Mouse (Mus musculus): ENCODE measurements around the gene Axin2. TPM values are rescaled to one million over a fixed set of nuclear protein-coding genes. Genes with fewer than 3 reads are reported as not detected.

Gene Axin2
- polyA plus RNA-seq, 1 experiment from 2014 or later = 0.47 TPM

DNA sequence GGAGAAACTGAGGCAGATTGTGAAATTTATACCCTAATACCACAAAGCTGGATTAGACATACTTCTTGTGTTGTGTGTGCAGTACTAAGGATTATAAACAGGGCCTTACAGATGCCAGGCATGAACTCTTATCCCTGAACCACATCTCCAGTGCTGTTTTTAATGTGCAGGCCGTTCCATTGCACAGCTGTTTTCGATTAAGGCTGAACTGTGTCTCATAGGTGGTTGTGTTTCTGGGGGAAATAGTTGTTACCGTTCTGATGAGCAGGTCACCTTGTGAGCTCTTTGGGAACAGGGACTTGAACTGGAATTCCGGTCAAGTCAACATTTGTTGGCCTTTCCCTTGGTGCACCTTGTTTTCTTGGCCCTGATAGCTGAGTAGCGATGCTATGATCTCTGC, 38.5 kb upstream of the Axin2 start:
- TF ChIP-seq CTCF (IDR thresholded peaks at IDR 0.05; ENCODE audit: low read depth) = no peak
- TF ChIP-seq EP300 (IDR thresholded peaks at IDR 0.05; ENCODE audit: low read depth) = no peak
- H3K36me3 ChIP-seq (replicated peaks; ENCODE audit: insufficient read depth, low read length) = no peaks in the 10 kb centered on the region
- ATAC-seq = no peak
- no peak overlapping the region for H3K27ac ChIP-seq (ENCODE audit: low read depth)
- H3K27me3 ChIP-seq (ENCODE audit: insufficient read depth, low read length) = no peaks in the 10 kb centered on the region
- no peak overlapping the region for H3K4me2 ChIP-seq (ENCODE audit: low read depth, low read length)
- 81% methylated on average over 5 of the region's 5 CpGs for WGBS (ENCODE audit: insufficient replicate concordance)
- peaks cover 4% of the 10 kb centered on the region; the same call in 1 of the 2 replicates for H3K4me1 ChIP-seq (ENCODE audit: insufficient read depth)
- DNase-seq = no peak
- H3K9ac ChIP-seq (replicated peaks) = no peak overlapping the region
- no peaks in the 10 kb centered on the region for H3K9me3 ChIP-seq (ENCODE audit: low read length)
- H3K4me3 ChIP-seq (ENCODE audit: low read depth, low read length) = no peak overlapping the region

GRCm38 (mm10) chr11:108885276-108885896, 34.8 kb upstream of the Axin2 start:
- Histone ChIP-seq H3K4me3 (ENCODE audit: low read depth, low read length) (no peak overlapping the region), H3K27ac (ENCODE audit: low read depth) (no peak overlapping the region), H3K27me3 (ENCODE audit: insufficient read depth, low read length) (no peaks in the 10 kb centered on the region), H3K4me2 (ENCODE audit: low read depth, low read length) (no peak overlapping the region), H3K36me3 (replicated peaks; ENCODE audit: insufficient read depth, low read length) (no peaks in the 10 kb centered on the region), H3K4me1 (ENCODE audit: insufficient read depth) (no peaks in the 10 kb centered on the region), H3K9ac (replicated peaks) (no peak overlapping the region), H3K9me3 (ENCODE audit: low read length) (no peaks in the 10 kb centered on the region)
- ATAC-seq (no peak), DNase-seq (no peak)
- 73% methylated on average over 19 of the region's 19 CpGs for WGBS (ENCODE audit: insufficient replicate concordance)
- TF ChIP-seq EP300 (IDR thresholded peaks at IDR 0.05; ENCODE audit: low read depth) (no peak), CTCF (IDR thresholded peaks at IDR 0.05; ENCODE audit: low read depth) (no peak)

- TF ChIP-seq CTCF (IDR thresholded peaks at IDR 0.05; ENCODE audit: low read depth) (no peak), EP300 (IDR thresholded peaks at IDR 0.05; ENCODE audit: low read depth) (no peak)
- Histone ChIP-seq H3K4me1 (ENCODE audit: insufficient read depth) (no peaks in the 10 kb centered on the region), H3K27me3 (ENCODE audit: insufficient read depth, low read length) (no peaks in the 10 kb centered on the region), H3K36me3 (replicated peaks; ENCODE audit: insufficient read depth, low read length) (no peaks in the 10 kb centered on the region), H3K9ac (replicated peaks) (no peak overlapping the region), H3K27ac (ENCODE audit: low read depth) (no peak overlapping the region), H3K9me3 (ENCODE audit: low read length) (no peaks in the 10 kb centered on the region), H3K4me3 (ENCODE audit: low read depth, low read length) (no peak overlapping the region), H3K4me2 (ENCODE audit: low read depth, low read length) (no peak overlapping the region)
- DNase-seq = no peak
- no peak for ATAC-seq
- 67% methylated on average over 8 of the region's 8 CpGs for WGBS (ENCODE audit: insufficient replicate concordance)
Observed at GRCm38 (mm10) chr11:108886060-108886459, 34.1 kb upstream of the Axin2 start.

- TF ChIP-seq CTCF (IDR thresholded peaks at IDR 0.05; ENCODE audit: low read depth) = peak; percentile 54
- TF ChIP-seq EP300 (IDR thresholded peaks at IDR 0.05; ENCODE audit: low read depth) = no peak
Observed at GRCm38 (mm10) chr11:108889121-108889520, 31.0 kb upstream of the Axin2 start.

GRCm38 (mm10) chr11:108890544-108890943, 29.6 kb upstream of the Axin2 start:
- H3K27ac ChIP-seq (ENCODE audit: low read depth) = no peak overlapping the region
- ATAC-seq = no peak

More at GRCm38 (mm10) chr11:108889121-108889520, 31.0 kb upstream of the Axin2 start:
- Histone ChIP-seq H3K4me2 (ENCODE audit: low read depth, low read length) (no peak overlapping the region), H3K9me3 (ENCODE audit: low read length) (no peaks in the 10 kb centered on the region), H3K9ac (replicated peaks) (no peak overlapping the region), H3K4me3 (ENCODE audit: low read depth, low read length) (no peak overlapping the region), H3K27ac (ENCODE audit: low read depth) (no peak overlapping the region), H3K4me1 (ENCODE audit: insufficient read depth) (peaks cover 3% of the 10 kb centered on the region; the same call in 1 of the 2 replicates), H3K27me3 (ENCODE audit: insufficient read depth, low read length) (0 out of 2 replicates have a peak, but pooled peaks cover 6% of the 10 kb centered on the region), H3K36me3 (replicated peaks; ENCODE audit: insufficient read depth, low read length) (no peaks in the 10 kb centered on the region)
- ATAC-seq = no peak
- WGBS (ENCODE audit: insufficient replicate concordance) = 46% methylated on average over 11 of the region's 11 CpGs
- no peak for DNase-seq

DNA sequence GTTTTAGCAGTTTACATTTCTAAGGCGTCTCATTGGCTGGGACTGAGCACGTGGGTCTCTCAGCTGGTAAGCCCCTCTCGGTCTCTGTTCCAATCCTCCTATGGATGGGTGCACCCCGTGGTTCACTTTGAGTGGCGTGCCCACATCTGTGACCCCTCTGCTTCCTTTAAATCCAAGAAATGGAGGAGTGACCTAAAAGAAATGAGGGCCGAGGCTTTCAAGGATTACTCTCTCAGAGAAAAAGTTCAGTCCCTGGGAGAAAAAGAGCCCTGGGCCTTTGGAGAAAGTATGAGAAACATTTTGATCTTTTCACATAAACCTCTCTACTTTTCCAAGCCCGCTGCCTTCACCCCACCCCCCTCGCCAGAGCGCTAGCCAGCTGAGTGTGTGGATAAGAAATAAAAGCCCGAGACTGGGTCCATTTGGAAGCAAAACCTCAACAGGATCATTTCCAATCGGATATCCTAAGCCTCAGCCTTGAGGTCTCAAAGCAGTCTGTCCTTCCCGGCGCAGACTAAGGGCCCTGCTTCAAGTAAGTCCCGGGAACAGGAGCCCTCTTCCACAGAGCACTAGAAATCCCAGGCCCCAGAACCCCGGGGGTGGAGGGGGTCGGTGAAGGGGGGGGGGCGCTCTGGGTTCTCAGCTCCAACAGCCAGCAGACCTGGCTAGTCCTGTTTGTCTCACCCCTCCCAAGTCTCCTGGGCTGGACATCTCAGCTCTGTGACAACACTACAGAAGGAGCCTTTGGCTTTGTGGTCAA, 28.9 kb upstream of the Axin2 start:
- peak; percentile 53; the same call in 1 of the 2 replicates for ATAC-seq
- no peaks in the 10 kb centered on the region for H3K9me3 ChIP-seq (ENCODE audit: low read length)
- TF ChIP-seq EP300 (IDR thresholded peaks at IDR 0.05; ENCODE audit: low read depth) = no peak
- H3K4me1 ChIP-seq (ENCODE audit: insufficient read depth) = peaks cover 3% of the 10 kb centered on the region; the same call in 1 of the 2 replicates
- H3K4me3 ChIP-seq (ENCODE audit: low read depth, low read length) = peak overlapping the region; percentile 15
- DNase-seq = no peak
- 0 out of 2 replicates have a peak, but pooled peaks cover 6% of the 10 kb centered on the region for H3K27me3 ChIP-seq (ENCODE audit: insufficient read depth, low read length)
- 5% methylated on average over 17 of the region's 17 CpGs for WGBS (ENCODE audit: insufficient replicate concordance)
- H3K27ac ChIP-seq (ENCODE audit: low read depth) = 0 out of 2 replicates have a peak overlapping the region, but pooled peaks have one; percentile 3
- H3K36me3 ChIP-seq (replicated peaks; ENCODE audit: insufficient read depth, low read length) = no peaks in the 10 kb centered on the region
- peak overlapping the region; percentile 62 for H3K4me2 ChIP-seq (ENCODE audit: low read depth, low read length)
- peak overlapping the region; percentile 30 for H3K9ac ChIP-seq (replicated peaks)

More at GRCm38 (mm10) chr11:108890544-108890943, 29.6 kb upstream of the Axin2 start:
- no peak for DNase-seq
- H3K9me3 ChIP-seq (ENCODE audit: low read length) = no peaks in the 10 kb centered on the region
- no peaks in the 10 kb centered on the region for H3K36me3 ChIP-seq (replicated peaks; ENCODE audit: insufficient read depth, low read length)
- no peak overlapping the region for H3K9ac ChIP-seq (replicated peaks)
- WGBS (ENCODE audit: insufficient replicate concordance) = 38% methylated on average over 16 of the region's 16 CpGs
- no peak overlapping the region for H3K4me3 ChIP-seq (ENCODE audit: low read depth, low read length)
- H3K4me1 ChIP-seq (ENCODE audit: insufficient read depth) = peaks cover 3% of the 10 kb centered on the region; the same call in 1 of the 2 replicates
- H3K27me3 ChIP-seq (ENCODE audit: insufficient read depth, low read length) = 0 out of 2 replicates have a peak, but pooled peaks cover 6% of the 10 kb centered on the region
- peak overlapping the region; percentile 62 for H3K4me2 ChIP-seq (ENCODE audit: low read depth, low read length)
- TF ChIP-seq CTCF (IDR thresholded peaks at IDR 0.05; ENCODE audit: low read depth) (no peak), EP300 (IDR thresholded peaks at IDR 0.05; ENCODE audit: low read depth) (no peak)

Measured in liver, postnatal 0 days (tissue).